Mouse (Mus musculus) cerebellum, adult 9-11 months (tissue): Measurements from ENCODE around the gene Plcl1.

Source experiments
- DNase-seq: peaks from one replicate; pipeline ENCODE4 v3.0.0; 2022

The Plcl1 gene

DNA sequence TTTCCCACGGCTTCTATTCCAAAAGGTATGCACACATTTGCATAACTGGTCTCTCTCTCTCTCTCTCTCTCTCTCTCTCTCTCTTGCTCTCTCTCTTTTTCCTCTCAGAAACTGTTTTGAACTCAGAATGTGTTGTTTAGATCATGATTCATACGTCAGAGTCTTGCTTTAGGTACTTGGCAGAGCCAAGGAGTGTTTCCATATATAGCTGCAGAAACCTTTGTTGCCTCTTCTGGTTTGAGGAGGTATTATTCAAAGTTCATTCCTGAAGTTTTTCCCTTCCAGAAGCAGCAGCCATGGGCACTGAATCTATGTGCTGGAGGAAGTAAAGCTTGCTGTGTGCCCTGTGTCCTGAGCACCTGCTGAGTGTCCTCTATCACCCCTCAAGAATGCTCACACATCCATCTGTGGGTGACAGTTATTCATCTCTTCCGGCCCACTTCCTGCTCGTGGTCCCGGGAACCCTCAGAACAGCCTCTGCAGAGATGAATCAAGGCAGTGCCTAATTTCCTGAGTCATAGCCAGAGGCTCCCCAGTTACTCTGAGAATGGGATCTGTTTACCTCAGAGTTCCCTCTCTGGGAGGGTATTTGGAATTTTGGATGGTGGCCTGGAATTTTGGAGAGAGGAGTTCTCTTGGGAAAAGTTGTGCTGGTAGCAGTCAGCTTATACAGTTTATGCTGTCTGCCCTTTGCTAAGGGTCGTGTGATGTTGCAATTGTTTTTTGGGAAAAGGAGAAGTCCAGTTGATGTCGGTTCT is 123.0 kb downstream of the Plcl1 start:
- DNase-seq, result no peak

DNA sequence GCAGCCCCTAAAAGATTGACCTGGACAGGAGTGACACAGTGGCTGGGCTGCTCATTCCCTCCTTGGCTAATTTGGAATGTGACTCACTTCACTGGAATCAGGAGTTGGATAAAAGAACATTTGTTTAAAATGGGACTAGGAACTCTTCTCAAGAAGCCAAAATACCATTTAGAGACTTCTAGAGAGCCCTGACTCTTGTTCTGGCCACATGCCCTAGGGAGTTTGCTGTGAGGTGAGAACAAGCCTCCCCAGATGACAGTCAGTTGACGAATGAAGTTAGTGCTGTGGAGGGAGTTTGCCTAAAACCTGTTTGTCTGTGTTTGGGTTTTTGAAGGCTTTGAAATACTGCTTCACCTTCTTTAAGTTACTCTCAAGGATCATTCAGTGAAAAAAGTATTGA is 128.1 kb downstream of the Plcl1 start:
- DNase-seq, result no peak

DNA sequence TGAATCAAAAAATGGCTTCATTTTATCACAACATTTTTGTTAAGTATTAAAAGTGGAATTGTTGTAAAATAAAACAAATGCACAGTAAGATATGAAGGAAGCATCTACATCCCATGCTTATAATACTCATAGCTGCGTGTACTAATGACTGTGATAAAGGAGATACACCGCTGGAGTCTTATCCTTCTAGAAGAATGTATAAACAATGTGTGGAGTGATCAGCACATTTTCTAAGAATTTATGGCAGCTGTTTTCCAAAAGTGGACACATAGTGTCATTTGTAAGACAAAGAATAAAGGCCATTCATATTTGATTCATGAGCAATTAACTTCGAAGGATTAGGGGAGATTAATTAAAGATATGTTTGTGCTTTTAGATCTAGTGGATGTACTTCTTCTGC is 148.7 kb downstream of the Plcl1 start:
- no peak for DNase-seq

DNA sequence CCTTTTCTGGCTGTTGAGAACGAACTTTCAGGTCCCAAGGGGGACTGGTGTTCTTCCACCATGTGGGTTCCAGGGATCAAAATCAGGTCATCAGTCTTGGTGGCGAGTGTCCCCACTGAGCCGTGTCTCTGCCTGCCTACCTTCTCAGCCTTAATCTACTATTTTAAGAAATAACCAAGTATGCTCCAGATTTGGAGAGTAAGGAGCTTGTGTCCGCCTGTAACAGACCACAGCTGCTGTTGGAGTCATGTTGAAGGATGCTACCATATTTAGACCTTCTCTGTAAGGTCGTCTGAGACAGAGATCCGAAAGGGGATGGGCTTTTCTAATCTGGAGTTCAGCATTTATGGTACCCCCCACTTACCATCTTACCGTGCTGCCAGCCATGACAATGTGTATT is 152.2 kb downstream of the Plcl1 start:
- DNase-seq, result no peak

DNA sequence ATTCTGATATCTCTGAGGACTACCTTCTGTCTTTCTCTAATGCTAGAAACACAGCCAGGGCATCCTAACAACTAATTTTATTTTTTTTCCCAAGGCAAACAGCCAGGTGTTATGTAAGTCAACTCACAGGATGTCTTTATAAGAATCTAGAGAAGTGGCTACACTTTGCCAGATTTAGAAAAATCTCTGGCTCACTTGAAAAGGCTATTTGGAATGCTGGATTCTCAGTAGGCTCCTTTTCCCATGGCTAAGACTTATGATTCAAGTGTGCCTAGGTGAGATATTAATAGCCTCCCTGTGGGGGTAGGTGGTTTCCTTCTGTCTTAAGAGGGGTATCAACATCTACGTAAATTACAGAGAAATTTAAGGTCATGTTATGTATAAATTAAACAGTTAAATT is 152.7 kb downstream of the Plcl1 start:
- no peak for DNase-seq

DNA sequence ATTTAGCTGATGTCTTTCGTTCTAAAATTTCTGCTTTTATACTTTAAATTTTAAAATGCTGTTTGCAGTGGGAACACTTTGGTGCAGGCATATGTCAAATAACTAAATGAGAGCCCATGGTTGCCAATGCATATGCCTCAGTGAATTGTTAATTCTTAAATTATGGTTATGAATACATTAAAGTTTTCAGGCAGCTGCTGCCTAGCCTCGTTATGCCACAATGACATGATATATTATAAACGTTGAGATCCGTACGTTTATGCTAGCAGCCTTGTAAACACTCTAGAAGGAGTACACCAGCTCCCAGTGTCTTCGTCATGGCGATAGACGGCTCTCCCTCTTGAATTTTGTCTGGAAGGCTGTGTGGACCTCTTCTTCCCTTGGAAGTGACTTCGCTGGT is 154.3 kb downstream of the Plcl1 start:
- no peak for DNase-seq

DNA sequence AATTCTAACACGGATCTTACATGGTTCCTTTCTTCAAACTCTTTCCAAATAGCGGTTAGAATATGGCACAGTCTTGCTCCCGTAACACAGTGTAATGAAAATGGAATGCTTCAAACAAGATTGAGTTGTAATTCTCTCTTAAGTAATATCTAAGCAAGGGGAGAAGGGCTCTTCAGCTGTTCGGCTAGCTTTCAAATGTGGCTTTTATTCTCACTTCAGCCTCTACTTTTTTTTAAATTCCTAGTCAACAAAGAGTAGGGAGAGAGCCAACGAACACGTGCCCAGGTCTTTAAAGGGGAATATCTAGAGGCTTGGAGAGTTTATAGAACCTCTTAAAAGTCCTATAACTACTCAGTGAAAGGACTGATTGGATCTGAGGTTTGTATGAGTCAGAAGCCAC is 160.2 kb downstream of the Plcl1 start:
- DNase-seq, result no peak

DNA sequence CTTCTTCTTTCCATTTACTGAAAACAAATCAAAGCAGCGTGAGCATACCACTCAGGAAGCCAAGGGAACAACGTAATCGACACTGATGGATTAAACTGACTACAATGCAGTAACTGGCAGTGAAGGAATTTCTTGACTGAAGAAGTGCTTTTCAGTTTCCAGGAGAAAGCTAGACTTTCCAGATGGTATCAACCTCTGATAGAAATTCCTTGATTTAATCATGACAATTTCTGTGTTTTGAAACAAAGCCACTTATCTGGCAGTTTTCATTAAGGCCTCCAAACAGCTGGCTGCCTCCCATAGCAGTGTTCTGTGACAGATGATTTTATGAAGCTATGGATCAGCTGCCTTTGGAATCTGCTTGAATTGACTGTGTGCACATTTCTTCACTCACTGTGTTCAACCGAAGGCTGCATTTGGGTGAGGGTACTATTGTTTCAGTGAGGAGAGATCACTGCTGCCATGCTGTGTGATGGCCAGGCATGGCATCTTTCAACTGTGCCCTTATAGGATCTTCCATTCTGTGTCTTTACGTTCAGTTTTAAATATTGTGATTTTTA is 162.2 kb downstream of the Plcl1 start:
- no peak for DNase-seq

DNA sequence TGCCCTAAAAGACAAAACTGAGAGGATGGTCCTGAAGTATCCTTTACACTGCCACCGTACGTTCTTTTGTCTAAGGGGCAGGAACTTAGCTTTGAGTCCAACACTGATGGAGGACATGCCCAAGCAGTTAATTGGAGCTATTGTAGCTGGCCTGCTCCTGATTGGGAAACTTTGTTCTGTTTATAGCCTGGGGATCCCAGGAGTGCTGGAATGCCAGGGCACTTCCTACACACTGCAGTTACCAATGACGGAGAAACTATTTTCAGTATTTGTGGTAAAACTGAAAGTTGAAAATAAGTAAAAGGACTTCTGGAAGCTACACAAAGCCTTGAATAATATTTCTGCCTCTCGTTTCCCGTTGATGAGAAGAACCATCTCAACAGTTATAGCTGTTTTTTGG is 164.5 kb downstream of the Plcl1 start:
- no peak for DNase-seq

DNA sequence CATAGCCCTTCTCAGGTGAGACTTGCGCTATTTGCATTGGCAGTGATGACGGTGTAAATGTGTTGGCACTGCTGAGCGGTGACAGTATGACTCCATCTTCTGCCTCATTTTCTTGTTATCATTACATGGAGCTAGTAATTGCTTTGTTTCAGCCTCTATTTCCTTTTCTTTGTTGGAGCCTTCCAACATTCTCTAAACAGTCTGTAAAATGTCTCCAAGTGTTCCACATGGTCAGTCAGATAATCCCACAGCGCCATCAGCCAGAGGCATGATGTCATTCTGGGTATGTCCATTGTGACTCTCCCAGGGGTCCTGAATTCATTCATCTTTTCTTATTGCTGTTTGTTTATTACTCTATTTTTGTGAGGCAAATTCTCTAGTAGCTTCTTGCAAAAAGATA is 165.7 kb downstream of the Plcl1 start:
- no peak for DNase-seq

DNA sequence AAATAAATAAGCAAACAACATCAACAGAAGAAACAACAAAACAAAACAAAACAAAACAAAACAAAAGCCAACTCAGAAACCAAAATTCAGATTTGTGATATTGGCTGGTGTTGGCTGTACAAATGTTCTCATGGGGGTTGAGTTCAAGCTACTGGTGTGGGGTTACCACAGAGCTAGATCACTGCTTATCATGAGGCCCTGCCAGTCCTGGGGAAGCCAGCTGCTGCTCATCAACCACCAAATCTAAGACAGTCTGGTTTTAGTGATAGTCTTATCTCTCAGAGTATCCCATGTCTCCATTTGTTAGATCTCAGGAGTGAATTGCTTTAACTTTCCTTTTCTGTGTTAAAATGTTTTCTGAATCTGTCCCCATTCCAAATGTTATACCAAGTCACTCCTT is 166.5 kb downstream of the Plcl1 start:
- DNase-seq, result no peak

DNA sequence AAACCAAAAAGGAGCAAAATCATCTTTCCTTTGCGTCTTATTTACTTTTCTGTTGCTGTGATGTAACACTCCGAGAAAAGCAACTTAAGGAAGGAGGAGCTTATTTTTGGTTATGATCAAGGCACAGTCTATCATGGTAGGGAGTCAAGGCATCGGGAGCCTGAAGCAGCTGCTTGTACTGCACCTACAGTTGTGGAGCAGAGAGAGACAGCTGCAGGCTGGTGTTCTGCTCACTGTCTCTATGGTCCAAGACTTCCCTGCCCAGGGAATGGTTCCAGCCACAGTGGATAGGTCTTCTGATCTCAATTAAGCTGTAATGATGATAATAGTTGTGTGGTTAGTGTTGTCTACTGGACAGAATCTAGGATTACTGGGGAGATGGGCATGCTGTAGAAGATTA is 166.9 kb downstream of the Plcl1 start:
- DNase-seq, result no peak

DNA sequence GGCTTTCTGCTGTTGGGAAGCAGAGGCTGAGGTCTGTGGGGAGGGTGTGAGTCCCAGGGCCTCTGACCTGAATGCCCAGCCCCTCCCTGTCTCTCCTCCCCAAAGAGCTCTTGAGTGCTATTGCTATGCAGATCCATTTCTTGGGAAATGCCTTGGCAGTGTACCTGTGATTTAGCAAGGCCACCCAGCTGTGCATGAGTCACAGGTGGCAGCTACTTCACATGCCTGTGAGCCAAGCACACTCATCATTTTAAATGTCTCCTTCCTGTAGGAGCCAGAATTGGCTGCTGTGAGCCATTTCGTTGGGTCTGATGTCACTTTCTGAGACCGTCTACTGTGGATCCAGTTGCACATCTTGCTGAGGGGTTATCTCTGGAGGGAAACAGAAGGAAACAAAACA is 170.2 kb downstream of the Plcl1 start:
- no peak for DNase-seq

DNA sequence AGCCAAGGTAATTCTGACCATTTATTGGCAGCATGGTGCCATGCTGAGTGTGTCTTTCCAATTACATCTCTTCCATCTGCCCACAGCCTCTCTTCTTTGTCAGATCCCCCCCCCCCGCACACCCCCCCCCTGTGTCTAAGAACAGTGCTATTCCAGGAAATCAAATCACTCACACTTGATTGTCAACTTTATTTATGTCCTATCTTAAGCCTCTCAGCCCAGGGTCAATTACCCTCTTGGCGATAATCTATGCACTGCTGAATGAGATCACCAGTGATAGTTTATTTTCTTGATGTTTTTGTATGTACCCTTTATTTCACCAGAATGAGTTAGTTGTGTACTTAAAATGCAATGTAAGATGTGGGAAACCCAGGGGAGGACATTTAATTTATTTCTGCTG is 176.0 kb downstream of the Plcl1 start:
- DNase-seq, result no peak

DNA sequence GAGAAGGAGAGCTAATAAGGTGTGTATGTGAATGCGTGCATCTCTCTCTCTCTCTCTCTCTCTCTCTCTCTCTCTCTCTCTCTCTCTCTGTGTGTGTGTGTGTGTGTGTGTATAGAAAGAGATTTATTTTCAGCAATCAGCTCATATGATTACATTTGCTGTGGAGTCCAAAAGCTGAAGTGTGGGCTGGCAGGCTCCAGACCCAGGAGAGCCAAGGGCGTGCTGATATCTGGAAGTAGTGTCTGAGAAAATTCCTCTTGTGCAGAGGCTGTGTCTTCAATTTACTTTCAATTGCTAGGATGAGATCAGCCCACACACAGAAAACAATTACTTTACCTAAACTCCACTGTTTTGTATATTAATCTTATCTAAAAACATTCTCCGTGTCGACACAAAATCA is 179.7 kb downstream of the Plcl1 start:
- DNase-seq, result no peak

DNA sequence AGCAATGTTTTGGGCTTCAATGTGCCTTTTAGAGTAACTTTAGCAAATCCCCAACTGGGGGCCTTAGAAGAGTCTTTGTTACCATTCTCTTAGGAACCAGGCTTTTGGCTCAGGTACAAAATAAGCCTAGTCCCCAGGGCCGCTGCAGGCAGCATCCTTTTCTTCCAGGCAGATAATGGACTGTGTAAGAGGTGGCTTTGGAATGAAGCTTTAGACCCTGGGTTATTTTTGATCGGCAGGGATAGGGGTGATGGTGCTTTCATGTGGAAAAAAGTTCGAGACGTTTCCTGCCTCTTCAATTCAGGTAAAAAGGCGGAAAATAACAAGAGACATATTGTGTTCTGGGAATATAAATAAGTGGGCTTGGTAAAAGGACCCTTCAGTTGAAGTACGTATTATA is 182.4 kb downstream of the Plcl1 start:
- DNase-seq, result no peak

DNA sequence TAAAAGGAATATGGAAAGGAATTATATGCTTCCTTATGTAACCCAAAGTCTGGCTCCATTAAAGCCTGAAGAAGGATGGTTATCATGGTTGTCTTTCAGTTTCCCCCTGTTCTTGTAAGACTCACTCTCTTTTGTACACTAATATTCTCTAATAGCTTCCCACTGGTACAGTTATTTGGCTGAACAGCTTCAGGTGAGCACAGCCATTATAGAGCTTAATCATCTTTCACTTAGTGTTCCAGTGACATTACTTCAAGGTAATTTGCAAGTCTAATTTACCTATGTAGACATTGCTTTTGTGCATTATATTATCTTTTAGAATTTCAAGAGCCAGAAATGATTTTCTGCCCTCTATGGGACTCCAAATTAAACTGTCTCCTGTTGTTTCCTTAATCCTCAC is 184.3 kb downstream of the Plcl1 start:
- DNase-seq, result no peak

DNA sequence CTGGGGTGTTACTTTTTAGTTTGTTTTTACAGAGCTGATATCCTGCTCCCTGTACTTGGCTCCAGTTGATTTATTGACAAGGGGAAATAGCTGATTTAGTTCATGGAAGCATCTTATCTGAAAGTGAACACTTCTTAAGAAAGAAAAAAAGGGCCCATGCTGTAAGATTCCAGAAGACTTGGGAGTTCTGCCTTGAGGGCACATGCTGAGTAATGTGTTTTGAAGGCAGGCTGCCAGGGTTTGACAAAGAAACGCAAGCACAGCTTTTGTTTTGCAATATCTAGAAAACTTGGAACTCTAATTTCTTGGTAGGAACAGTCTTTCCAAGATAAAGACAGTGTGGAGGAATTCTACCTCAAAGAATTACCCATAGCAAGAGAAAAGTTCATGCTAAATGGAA is 194.8 kb downstream of the Plcl1 start:
- no peak for DNase-seq

DNA sequence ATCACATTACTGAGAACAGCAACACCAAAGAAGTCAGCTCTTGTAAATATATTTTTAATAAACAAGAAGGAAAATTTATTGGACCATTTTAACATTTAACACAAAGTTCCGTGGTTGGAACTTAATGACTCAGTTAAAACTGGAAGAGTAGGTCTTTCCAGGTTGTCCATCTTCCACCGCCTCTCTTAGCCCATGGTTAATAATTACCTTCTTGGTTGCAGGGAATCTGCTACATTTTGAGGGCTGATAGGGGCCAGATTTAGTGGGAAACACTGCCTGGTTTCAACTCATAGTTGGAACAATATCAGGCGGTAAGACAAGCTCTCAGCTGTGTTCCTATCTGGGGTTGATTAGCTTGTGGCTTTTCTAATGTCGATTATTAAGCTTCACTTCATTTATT is 198.9 kb downstream of the Plcl1 start:
- DNase-seq, result no peak

DNA sequence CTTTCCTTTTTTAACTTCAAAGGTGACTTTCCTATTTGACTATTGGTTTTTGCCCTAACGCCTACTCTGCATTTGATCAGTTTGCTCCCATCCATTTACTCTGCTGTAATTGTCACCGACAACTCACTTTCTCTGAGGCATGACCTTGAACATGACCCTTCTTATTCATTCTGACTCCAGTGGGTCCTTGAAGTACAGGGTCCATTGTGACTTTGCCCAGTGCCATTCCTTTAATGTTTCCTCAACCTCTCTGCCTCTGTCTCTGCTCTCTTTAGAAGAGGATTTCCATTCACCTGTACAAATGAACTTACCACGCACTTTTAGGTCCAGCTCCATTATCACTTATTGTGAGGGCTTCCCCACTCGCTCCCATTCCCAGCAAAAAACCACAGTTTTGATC is 199.7 kb downstream of the Plcl1 start:
- DNase-seq, result no peak

DNA sequence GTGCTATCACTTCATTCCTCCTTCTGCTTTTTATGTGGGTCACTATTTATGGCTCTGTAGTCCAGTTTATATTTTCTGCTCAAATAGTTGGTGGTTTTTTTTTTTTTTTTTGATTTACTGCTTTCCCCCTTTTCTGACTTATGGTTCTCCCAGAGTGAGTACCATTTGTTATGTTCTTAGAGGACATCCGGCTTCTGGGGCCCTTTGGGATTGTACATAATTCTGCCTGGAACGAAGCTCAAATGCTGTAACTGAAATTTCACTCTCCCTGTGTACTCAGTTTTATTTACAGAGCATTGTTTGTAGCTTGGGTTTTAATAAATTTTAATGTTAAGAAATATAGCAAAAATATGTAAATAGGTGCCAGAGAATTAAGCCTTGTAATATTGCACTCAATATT is 200.2 kb downstream of the Plcl1 start:
- DNase-seq, result no peak

DNA sequence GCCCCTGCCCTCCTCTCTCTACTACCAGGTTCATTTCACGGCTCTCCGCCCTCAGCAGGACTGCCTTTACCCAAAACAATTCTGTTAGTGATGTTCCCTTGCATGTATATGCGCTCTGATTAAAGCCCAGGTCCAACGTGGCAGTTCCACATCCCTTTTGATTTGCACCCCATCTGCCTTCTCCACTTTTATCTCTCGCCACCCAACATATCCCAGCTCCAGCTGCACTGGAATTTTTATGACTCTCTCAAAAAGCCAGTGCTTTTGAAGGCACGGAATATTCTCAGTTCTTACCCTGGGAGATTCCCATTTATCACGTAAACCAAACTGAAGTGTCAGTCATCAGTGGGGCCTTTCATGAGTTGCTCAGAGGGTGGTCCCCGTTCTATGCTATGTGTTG is 200.7 kb downstream of the Plcl1 start:
- DNase-seq, result no peak

DNA sequence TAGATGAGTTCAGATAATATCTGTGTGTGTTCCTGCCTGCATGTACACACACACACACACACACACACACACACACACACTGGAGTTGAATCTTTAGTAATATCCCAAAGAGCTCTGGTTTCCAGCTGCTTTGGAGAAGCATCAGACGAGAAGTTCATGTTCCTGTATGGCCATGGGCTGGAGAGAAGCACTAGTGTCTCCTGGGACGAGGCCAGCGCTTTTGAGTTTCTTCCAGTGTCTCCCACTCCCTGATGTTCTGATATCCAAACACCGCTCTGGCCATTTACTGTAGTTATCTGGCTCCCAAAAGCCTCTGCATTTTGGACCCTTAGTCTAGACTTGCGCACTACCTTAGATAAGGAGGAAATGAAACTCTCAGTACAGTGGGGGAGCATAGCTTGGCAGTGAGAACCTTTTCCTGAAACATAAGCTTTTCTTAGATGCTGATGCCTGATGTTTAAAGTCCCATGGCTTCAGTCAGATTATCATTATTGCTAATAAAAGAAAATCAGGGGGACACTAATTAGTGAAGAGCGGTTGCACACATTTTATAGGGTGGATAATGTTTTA is 207.1 kb downstream of the Plcl1 start:
- no peak for DNase-seq

DNA sequence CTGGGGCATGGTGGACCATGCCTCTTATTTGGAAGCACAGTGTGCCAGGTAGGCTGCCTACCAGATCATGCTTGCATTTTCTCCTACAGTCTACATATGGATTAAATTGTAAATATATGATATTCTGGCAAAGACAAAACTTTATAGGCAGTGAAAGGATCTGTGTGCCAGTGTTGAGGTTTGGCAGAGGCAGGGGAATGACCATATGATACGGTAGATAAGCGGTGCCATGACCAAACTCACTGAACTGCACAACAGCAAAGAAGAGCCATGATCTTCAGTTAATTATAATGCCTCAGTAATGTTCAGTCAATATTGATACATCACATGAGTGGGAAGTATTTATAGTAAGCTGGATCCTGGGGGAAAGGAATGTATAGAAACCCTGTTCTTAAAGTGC is 212.1 kb downstream of the Plcl1 start:
- no peak for DNase-seq
